Mouse (Mus musculus) lung, postnatal 0 days (tissue): ENCODE data around the gene Slc4a8. TPM values are rescaled to one million over a fixed set of nuclear protein-coding genes. Genes with fewer than 3 reads are reported as not detected.

Source experiments
- ATAC-seq: fragments of 200-750 bp; cut with Nextera tagmentation; 2 replicates; pipeline ENCODE4 v1.8.0; 2017; ENCODE audit warnings: moderate library complexity
- DNase-seq: peaks from one replicate; pipeline ENCODE4 v3.0.0-alpha.2; 2016; ENCODE audit warnings: low spot score
- H3K27ac ChIP-seq: fragments of 300-500 bp; sonication (generic); 2 replicates; pipeline ENCODE4 v1.5.1; 2014; ENCODE audit warnings: antibody characterized with exemption, mild to moderate bottlenecking, low read length, mixed read lengths
- H3K27me3 ChIP-seq: fragments of 300-500 bp; sonication (generic); replicated peaks from 2 replicates; pipeline ENCODE4 v1.6.1; 2014; ENCODE audit warnings: low read length, mixed read lengths; ENCODE audit not compliant: insufficient read depth
- H3K36me3 ChIP-seq: fragments of 300-500 bp; sonication (generic); 2 replicates; pipeline ENCODE4 v1.6.1; 2014; ENCODE audit warnings: low read length, mixed read lengths; ENCODE audit not compliant: insufficient read depth
- H3K4me1 ChIP-seq: fragments of 300-500 bp; sonication (generic); 2 replicates; pipeline ENCODE4 v1.6.1; 2014; ENCODE audit warnings: antibody characterized with exemption, low read depth, low read length, mixed read lengths; ENCODE audit not compliant: insufficient read depth
- H3K4me2 ChIP-seq: fragments of 300-500 bp; sonication (generic); replicated peaks from 2 replicates; pipeline ENCODE4 v1.6.1; 2014; ENCODE audit warnings: low read depth, mild to moderate bottlenecking, low read length, moderate library complexity, mixed read lengths
- H3K4me3 ChIP-seq: fragments of 300-500 bp; sonication (generic); 2 replicates; pipeline ENCODE4 v1.5.1; 2014; ENCODE audit warnings: low read depth, low read length
- H3K9ac ChIP-seq: fragments of 300-500 bp; sonication (generic); replicated peaks from 2 replicates; pipeline ENCODE4 v1.6.1; 2014; ENCODE audit warnings: low read depth, mild to moderate bottlenecking
- H3K9me3 ChIP-seq: fragments of 300-500 bp; sonication (generic); 2 replicates; pipeline ENCODE4 v1.6.1; 2016; ENCODE audit warnings: low read length, mixed read lengths
- CTCF ChIP-seq: IDR thresholded peaks from 2 replicates; pipeline ENCODE4 v1.5.1; 2016; ENCODE audit warnings: antibody characterized with exemption, mild to moderate bottlenecking
- EP300 ChIP-seq: IDR thresholded peaks from 2 replicates; pipeline ENCODE4 v1.6.1; 2016; ENCODE audit warnings: antibody characterized with exemption, mild to moderate bottlenecking, control low read depth
- WGBS: fragments of 180-500 bp; shearing (Covaris S2); extraction: QIAGEN DNeasy Blood & Tissue Kit; methylation state at CpG from one replicate; pipeline ENCODE4 v1.1.7; 2014; 5-methylcytosine and 5-hydroxymethylcytosine counted together
- polyA plus RNA-seq: library from polyadenylated mRNA; unstranded; fragments of >200 nt; fragmentation: Nextera tagmentation; extraction: Ambion mirVana; gene quantifications from 2 replicates; pipeline ENCODE4 v1.2.1, GENCODE M21; 2015

Gene Slc4a8
- polyA plus RNA-seq, 1 experiment from 2014 or later = 5.5 TPM

DNA sequence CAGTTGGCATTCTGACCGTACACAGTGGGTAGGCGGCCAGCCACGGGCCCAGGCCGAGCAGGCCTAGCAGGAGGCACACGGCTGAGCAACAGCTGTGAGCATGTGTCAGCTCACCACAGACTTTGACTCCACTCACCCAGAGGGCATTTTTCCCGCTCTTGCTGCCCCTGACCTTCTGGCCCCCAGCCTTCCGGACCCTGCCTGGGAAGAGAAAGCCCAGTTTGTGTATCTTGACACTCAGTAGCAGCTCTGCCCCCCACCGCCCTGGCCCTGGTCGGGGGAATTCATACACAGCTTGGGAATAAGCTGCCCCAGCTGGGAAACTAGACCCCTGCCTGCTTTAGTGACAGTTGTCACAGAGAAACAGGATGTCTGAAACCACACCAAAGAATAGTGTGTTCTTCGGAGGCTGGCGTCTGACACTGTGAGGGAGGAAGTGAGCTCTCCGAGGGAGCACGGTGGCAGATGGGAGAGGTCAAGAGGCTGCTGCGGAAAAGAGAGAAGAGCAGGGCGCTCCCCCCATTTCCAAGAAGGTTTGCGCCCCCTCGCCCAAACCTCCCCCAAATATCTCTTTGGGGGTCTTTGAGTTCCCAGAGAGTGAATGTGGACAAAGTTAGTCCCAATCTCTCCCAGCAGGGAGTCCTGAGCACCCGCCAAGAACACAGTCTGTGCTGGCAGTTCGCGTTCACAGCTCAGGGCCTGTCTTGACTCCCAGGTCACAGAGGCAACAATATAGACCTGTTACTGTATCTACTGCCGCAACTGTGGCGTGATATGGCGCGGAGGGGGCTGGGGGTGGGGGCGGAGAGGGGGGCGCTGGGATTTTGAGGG, 83.7 kb downstream of the Slc4a8 start:
- Histone ChIP-seq H3K9me3 (no peaks in the 10 kb centered on the region), H3K4me1 (no peaks in the 10 kb centered on the region), H3K4me3 (no peak overlapping the region), H3K27me3 (no peaks in the 10 kb centered on the region), H3K4me2 (no peak overlapping the region), H3K27ac (peak overlapping the region; percentile 49), H3K36me3 (no peaks in the 10 kb centered on the region), H3K9ac (no peak overlapping the region)
- peak; percentile 90 for ATAC-seq
- peak; percentile 68 for DNase-seq
- TF ChIP-seq EP300 (no peak), CTCF (no peak)
- WGBS = 33% methylated on average over 25 of the region's 26 CpGs

DNA sequence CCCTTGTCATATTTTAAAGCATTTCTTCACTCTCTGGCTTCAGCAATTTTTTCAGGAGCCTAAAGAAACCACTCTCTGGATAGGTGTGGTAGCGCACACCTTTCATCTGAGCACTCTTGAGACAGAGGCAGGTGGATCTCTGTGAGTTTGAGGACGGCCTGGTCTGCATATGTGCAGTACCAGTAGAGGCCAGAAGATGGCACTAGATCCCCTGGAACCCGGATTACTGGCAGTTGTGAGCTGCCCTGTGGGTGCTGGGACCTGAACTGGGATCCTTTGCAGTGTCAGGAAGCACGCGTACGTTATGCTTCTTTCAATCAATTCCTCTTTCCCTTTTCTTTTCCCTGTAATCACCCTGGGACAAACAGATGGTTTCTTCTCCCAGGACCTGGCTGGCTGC, 85.6 kb downstream of the Slc4a8 start:
- no peak for DNase-seq
- ATAC-seq = no peak
- Histone ChIP-seq H3K4me2 (no peak overlapping the region), H3K27me3 (no peaks in the 10 kb centered on the region), H3K9ac (no peak overlapping the region), H3K4me3 (no peak overlapping the region), H3K27ac (no peak overlapping the region), H3K9me3 (no peaks in the 10 kb centered on the region), H3K36me3 (no peaks in the 10 kb centered on the region), H3K4me1 (no peaks in the 10 kb centered on the region)
- 86% methylated on average over 6 of the region's 6 CpGs for WGBS
- TF ChIP-seq EP300 (no peak), CTCF (peak; percentile 21; the same call in 1 of the 2 replicates)

GRCm38 (mm10) chr15:100857586-100857985, 96.0 kb downstream of the Slc4a8 start:
- TF ChIP-seq CTCF = no peak
- no peak for TF ChIP-seq EP300
- DNase-seq = no peak
- no peak overlapping the region for H3K9ac ChIP-seq
- H3K4me3 ChIP-seq = no peak overlapping the region
- no peaks in the 10 kb centered on the region for H3K9me3 ChIP-seq
- WGBS = 42% methylated on average over 3 of the region's 3 CpGs
- ATAC-seq = no peak
- no peak overlapping the region for H3K27ac ChIP-seq
- H3K27me3 ChIP-seq = no peaks in the 10 kb centered on the region
- H3K36me3 ChIP-seq = no peaks in the 10 kb centered on the region
- no peaks in the 10 kb centered on the region for H3K4me1 ChIP-seq
- H3K4me2 ChIP-seq = no peak overlapping the region

- Histone ChIP-seq H3K4me3 (no peak overlapping the region), H3K9me3 (no peaks in the 10 kb centered on the region), H3K4me2 (no peak overlapping the region), H3K4me1 (no peaks in the 10 kb centered on the region), H3K27me3 (no peaks in the 10 kb centered on the region), H3K36me3 (no peaks in the 10 kb centered on the region), H3K9ac (no peak overlapping the region), H3K27ac (no peak overlapping the region)
- ATAC-seq (no peak), DNase-seq (no peak)
- no peak for TF ChIP-seq EP300
- no peak for TF ChIP-seq CTCF
- WGBS = 33% methylated on average over 5 of the region's 5 CpGs
Observed at GRCm38 (mm10) chr15:100860856-100861255, 99.3 kb downstream of the Slc4a8 start.

GRCm38 (mm10) chr15:100865556-100865955, 104.0 kb downstream of the Slc4a8 start:
- Histone ChIP-seq H3K36me3 (no peaks in the 10 kb centered on the region), H3K4me3 (no peak overlapping the region), H3K27me3 (peaks cover 10% of the 10 kb centered on the region; the same call in 1 of the 2 replicates), H3K4me1 (peaks cover 6% of the 10 kb centered on the region; the same call in 1 of the 2 replicates), H3K4me2 (no peak overlapping the region), H3K9ac (no peak overlapping the region), H3K9me3 (no peaks in the 10 kb centered on the region), H3K27ac (no peak overlapping the region)
- WGBS = 62% methylated on average over 3 of the region's 3 CpGs
- no peak for ATAC-seq
- TF ChIP-seq CTCF = peak; percentile 26; the same call in 1 of the 2 replicates
- no peak for TF ChIP-seq EP300
- DNase-seq = no peak

- Histone ChIP-seq H3K4me3 (peak within 1 kb of the TSS; percentile 24; the same call in 1 of the 2 replicates), H3K4me2 (peak within 1 kb of the TSS; percentile 73), H3K36me3 (no peaks in the 10 kb centered on the region), H3K27me3 (peaks cover 33% of the 10 kb centered on the region), H3K9me3 (no peaks in the 10 kb centered on the region), H3K27ac (no peak within 1 kb of the TSS), H3K9ac (no peak within 1 kb of the TSS), H3K4me1 (peaks cover 7% of the 10 kb centered on the region; the same call in 1 of the 2 replicates)
- TF ChIP-seq EP300 = no peak
- no peak for TF ChIP-seq CTCF
- DNase-seq = no peak
- no peak for ATAC-seq
- 71% methylated on average over 7 of the region's 7 CpGs for WGBS
Observed at GRCm38 (mm10) chr15:100869558-100869957, 108.0 kb downstream of the Slc4a8 start, which contains the start of gene Scn8a. Scn8a (plus strand) TSS chr15:100869858.
